Mouse (Mus musculus): ENCODE measurements at regions not wholly inside any gene's neighbourhood (a gene's known extent, or its start where the extent isn't known, plus 50 kb on each side); places are given as distances from the start of the nearest gene placed in this dataset.

- no peaks in the 10 kb centered on the region for H3K9me3 ChIP-seq (ENCODE audit: control insufficient read depth, low read length)
- H3K27me3 ChIP-seq (replicated peaks; ENCODE audit: control insufficient read depth, insufficient read depth, low read length), result no peaks in the 10 kb centered on the region
- H3K27ac ChIP-seq (ENCODE audit: low read depth, low read length), result no peak overlapping the region
- H3K4me2 ChIP-seq, result no peak overlapping the region
- ATAC-seq (replicated peaks; ENCODE audit: low FRiP score) (no peak), DNase-seq (ENCODE audit: low spot score) (no peak)
- WGBS, result 87% methylated on average over 3 of the region's 3 CpGs
- H3K36me3 ChIP-seq (ENCODE audit: control insufficient read depth, insufficient read depth, low read length), result no peaks in the 10 kb centered on the region
- no peak overlapping the region for H3K4me3 ChIP-seq (ENCODE audit: low read depth, low read length)
- H3K4me1 ChIP-seq (replicated peaks; ENCODE audit: control insufficient read depth, insufficient read depth, low read length), result no peaks in the 10 kb centered on the region
- H3K9ac ChIP-seq (ENCODE audit: low read depth, low read length), result no peak overlapping the region
Measured at GRCm38 (mm10) chr14:72786929-72787328, 77.1 kb upstream of the Fndc3a start.

GRCm38 (mm10) chr14:72783248-72783647, 73.4 kb upstream of the Fndc3a start:
- Histone ChIP-seq H3K4me2 (no peak overlapping the region), H3K4me1 (replicated peaks; ENCODE audit: control insufficient read depth, insufficient read depth, low read length) (no peaks in the 10 kb centered on the region), H3K27ac (ENCODE audit: low read depth, low read length) (no peak overlapping the region), H3K4me3 (ENCODE audit: low read depth, low read length) (no peak overlapping the region), H3K9ac (ENCODE audit: low read depth, low read length) (no peak overlapping the region), H3K27me3 (replicated peaks; ENCODE audit: control insufficient read depth, insufficient read depth, low read length) (no peaks in the 10 kb centered on the region), H3K9me3 (ENCODE audit: control insufficient read depth, low read length) (no peaks in the 10 kb centered on the region), H3K36me3 (ENCODE audit: control insufficient read depth, insufficient read depth, low read length) (no peaks in the 10 kb centered on the region)
- WGBS, result 56% methylated on average over 9 of the region's 9 CpGs
- no peak for ATAC-seq (replicated peaks; ENCODE audit: low FRiP score)
- DNase-seq (ENCODE audit: low spot score), result no peak

GRCm38 (mm10) chr14:72779446-72779845, 69.6 kb upstream of the Fndc3a start:
- H3K36me3 ChIP-seq (ENCODE audit: control insufficient read depth, insufficient read depth, low read length), result no peaks in the 10 kb centered on the region
- no peaks in the 10 kb centered on the region for H3K9me3 ChIP-seq (ENCODE audit: control insufficient read depth, low read length)
- no peak for ATAC-seq (replicated peaks; ENCODE audit: low FRiP score)
- H3K4me1 ChIP-seq (replicated peaks; ENCODE audit: control insufficient read depth, insufficient read depth, low read length), result no peaks in the 10 kb centered on the region
- H3K9ac ChIP-seq (ENCODE audit: low read depth, low read length), result no peak overlapping the region
- H3K4me3 ChIP-seq (ENCODE audit: low read depth, low read length), result no peak overlapping the region
- 80% methylated on average over 4 of the region's 4 CpGs for WGBS
- no peak overlapping the region for H3K4me2 ChIP-seq
- DNase-seq (ENCODE audit: low spot score), result no peak
- H3K27ac ChIP-seq (ENCODE audit: low read depth, low read length), result no peak overlapping the region
- H3K27me3 ChIP-seq (replicated peaks; ENCODE audit: control insufficient read depth, insufficient read depth, low read length), result no peaks in the 10 kb centered on the region

GRCm38 (mm10) chr14:72778756-72779155, 69.0 kb upstream of the Fndc3a start:
- H3K36me3 ChIP-seq (ENCODE audit: control insufficient read depth, insufficient read depth, low read length), result no peaks in the 10 kb centered on the region
- H3K4me2 ChIP-seq, result no peak overlapping the region
- no peaks in the 10 kb centered on the region for H3K9me3 ChIP-seq (ENCODE audit: control insufficient read depth, low read length)
- H3K27ac ChIP-seq (ENCODE audit: low read depth, low read length), result no peak overlapping the region
- no peak for ATAC-seq (replicated peaks; ENCODE audit: low FRiP score)
- H3K4me1 ChIP-seq (replicated peaks; ENCODE audit: control insufficient read depth, insufficient read depth, low read length), result no peaks in the 10 kb centered on the region
- no peaks in the 10 kb centered on the region for H3K27me3 ChIP-seq (replicated peaks; ENCODE audit: control insufficient read depth, insufficient read depth, low read length)
- 89% methylated on average over 6 of the region's 6 CpGs for WGBS
- H3K9ac ChIP-seq (ENCODE audit: low read depth, low read length), result no peak overlapping the region
- H3K4me3 ChIP-seq (ENCODE audit: low read depth, low read length), result no peak overlapping the region
- DNase-seq (ENCODE audit: low spot score), result no peak

- no peak overlapping the region for H3K4me2 ChIP-seq
- H3K27ac ChIP-seq (ENCODE audit: low read depth, low read length), result no peak overlapping the region
- H3K9me3 ChIP-seq (ENCODE audit: control insufficient read depth, low read length), result no peaks in the 10 kb centered on the region
- no peak overlapping the region for H3K9ac ChIP-seq (ENCODE audit: low read depth, low read length)
- 59% methylated on average over 6 of the region's 6 CpGs for WGBS
- no peak overlapping the region for H3K4me3 ChIP-seq (ENCODE audit: low read depth, low read length)
- H3K4me1 ChIP-seq (replicated peaks; ENCODE audit: control insufficient read depth, insufficient read depth, low read length), result no peaks in the 10 kb centered on the region
- H3K27me3 ChIP-seq (replicated peaks; ENCODE audit: control insufficient read depth, insufficient read depth, low read length), result no peaks in the 10 kb centered on the region
- H3K36me3 ChIP-seq (ENCODE audit: control insufficient read depth, insufficient read depth, low read length), result no peaks in the 10 kb centered on the region
- ATAC-seq (replicated peaks; ENCODE audit: low FRiP score) (no peak), DNase-seq (ENCODE audit: low spot score) (no peak)
Measured at GRCm38 (mm10) chr14:72777927-72778560, 68.2 kb upstream of the Fndc3a start.

- Histone ChIP-seq H3K9me3 (ENCODE audit: control insufficient read depth, low read length) (no peaks in the 10 kb centered on the region), H3K9ac (ENCODE audit: low read depth, low read length) (no peak overlapping the region), H3K4me1 (replicated peaks; ENCODE audit: control insufficient read depth, insufficient read depth, low read length) (no peaks in the 10 kb centered on the region), H3K4me3 (ENCODE audit: low read depth, low read length) (no peak overlapping the region), H3K27ac (ENCODE audit: low read depth, low read length) (no peak overlapping the region), H3K4me2 (no peak overlapping the region), H3K36me3 (ENCODE audit: control insufficient read depth, insufficient read depth, low read length) (no peaks in the 10 kb centered on the region), H3K27me3 (replicated peaks; ENCODE audit: control insufficient read depth, insufficient read depth, low read length) (no peaks in the 10 kb centered on the region)
- DNase-seq (ENCODE audit: low spot score), result no peak
- ATAC-seq (replicated peaks; ENCODE audit: low FRiP score), result no peak
- 55% methylated on average over 1 of the region's 1 CpGs for WGBS
Measured at GRCm38 (mm10) chr14:72770237-72770636, 60.4 kb upstream of the Fndc3a start.

- no peak overlapping the region for H3K4me3 ChIP-seq (ENCODE audit: low read depth, low read length)
- no peaks in the 10 kb centered on the region for H3K9me3 ChIP-seq (ENCODE audit: control insufficient read depth, low read length)
- no peak overlapping the region for H3K27ac ChIP-seq (ENCODE audit: low read depth, low read length)
- no peaks in the 10 kb centered on the region for H3K4me1 ChIP-seq (replicated peaks; ENCODE audit: control insufficient read depth, insufficient read depth, low read length)
- no peak overlapping the region for H3K4me2 ChIP-seq
- ATAC-seq (replicated peaks; ENCODE audit: low FRiP score) (no peak), DNase-seq (ENCODE audit: low spot score) (no peak)
- H3K9ac ChIP-seq (ENCODE audit: low read depth, low read length), result no peak overlapping the region
- no peaks in the 10 kb centered on the region for H3K36me3 ChIP-seq (ENCODE audit: control insufficient read depth, insufficient read depth, low read length)
- H3K27me3 ChIP-seq (replicated peaks; ENCODE audit: control insufficient read depth, insufficient read depth, low read length), result no peaks in the 10 kb centered on the region
Measured at GRCm38 (mm10) chr14:72760123-72760522, 50.3 kb upstream of the Fndc3a start.

All from liver, embryonic 11.5 days (tissue).